Mouse (Mus musculus): ENCODE results near the gene Itpa. TPM values are rescaled to one million over a fixed set of nuclear protein-coding genes. Genes with fewer than 3 reads are reported as not detected.
A peak's percentile ranks its signal among the peaks of the same experiment; 100 is the strongest.

The Itpa gene
- polyA plus RNA-seq, 1 experiment, result 43.3 TPM

GRCm38 (mm10) chr2:130689011-130689410, 21.6 kb downstream of the Itpa start:
- WGBS, result 69% methylated on average over 2 of the region's 2 CpGs
- H3K36me3 ChIP-seq (ENCODE audit: control insufficient read depth, insufficient read depth, low read length), result no peaks in the 10 kb centered on the region
- no peaks in the 10 kb centered on the region for H3K4me1 ChIP-seq (replicated peaks; ENCODE audit: control insufficient read depth, insufficient read depth, low read length)
- no peak overlapping the region for H3K4me3 ChIP-seq (ENCODE audit: control insufficient read depth, insufficient read depth, low read length)
- no peaks in the 10 kb centered on the region for H3K27me3 ChIP-seq (ENCODE audit: control insufficient read depth, insufficient read depth, low read length)
- DNase-seq, result no peak
- H3K27ac ChIP-seq (ENCODE audit: control insufficient read depth, insufficient read depth, low read length), result no peak overlapping the region
- TF ChIP-seq CTCF (IDR thresholded peaks at IDR 0.05; ENCODE audit: borderline replicate concordance, control insufficient read depth, extremely low read depth, insufficient read depth, low read length, poor library complexity) (no peak), POLR2A (IDR thresholded peaks at IDR 0.05; ENCODE audit: control insufficient read depth, extremely low read depth, insufficient read depth, low read length, poor library complexity) (no peak)

- H3K27ac ChIP-seq (ENCODE audit: control insufficient read depth, insufficient read depth, low read length), result no peak overlapping the region
- DNase-seq, result no peak
- H3K27me3 ChIP-seq (ENCODE audit: control insufficient read depth, insufficient read depth, low read length), result no peaks in the 10 kb centered on the region; the same call in 1 of the 2 replicates
- no peak overlapping the region for H3K4me3 ChIP-seq (ENCODE audit: control insufficient read depth, insufficient read depth, low read length)
- no peak for TF ChIP-seq POLR2A (IDR thresholded peaks at IDR 0.05; ENCODE audit: control insufficient read depth, extremely low read depth, insufficient read depth, low read length, poor library complexity)
- no peak for TF ChIP-seq CTCF (IDR thresholded peaks at IDR 0.05; ENCODE audit: borderline replicate concordance, control insufficient read depth, extremely low read depth, insufficient read depth, low read length, poor library complexity)
- 70% methylated on average over 3 of the region's 3 CpGs for WGBS
- no peaks in the 10 kb centered on the region for H3K36me3 ChIP-seq (ENCODE audit: control insufficient read depth, insufficient read depth, low read length)
- peaks cover 13% of the 10 kb centered on the region for H3K4me1 ChIP-seq (replicated peaks; ENCODE audit: control insufficient read depth, insufficient read depth, low read length)
These were observed 26.2 kb downstream of the Itpa start for GRCm38 (mm10) chr2:130693563-130693962.

DNA sequence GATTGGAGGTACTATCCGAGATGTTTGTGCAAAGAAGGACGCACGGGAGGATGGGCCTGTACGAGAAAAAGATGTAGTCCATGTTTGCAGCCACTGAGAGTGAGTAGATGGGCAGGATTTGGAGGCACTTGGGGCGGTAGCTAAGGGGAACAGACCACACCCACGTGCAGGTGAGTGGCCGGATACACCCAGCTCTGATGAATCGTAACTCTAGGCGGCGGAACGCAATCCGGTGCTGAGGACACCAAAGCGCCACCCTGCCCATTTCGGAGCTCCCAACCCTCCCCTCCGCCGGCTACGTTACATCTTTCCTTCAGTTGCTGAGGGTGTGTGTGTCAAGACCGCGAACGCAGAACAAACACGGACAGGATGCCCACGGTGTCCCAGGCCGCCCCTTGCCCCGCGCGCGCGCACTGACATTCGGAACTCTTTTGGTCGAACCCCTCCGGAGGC, 29.3 kb downstream of the Itpa start:
- H3K27ac ChIP-seq (ENCODE audit: control insufficient read depth, insufficient read depth, low read length), result no peak overlapping the region
- 2% methylated on average over 31 of the region's 31 CpGs for WGBS
- H3K36me3 ChIP-seq (ENCODE audit: control insufficient read depth, insufficient read depth, low read length), result no peaks in the 10 kb centered on the region
- DNase-seq, result peak; percentile 11
- H3K27me3 ChIP-seq (ENCODE audit: control insufficient read depth, insufficient read depth, low read length), result no peaks in the 10 kb centered on the region; the same call in 1 of the 2 replicates
- H3K4me1 ChIP-seq (replicated peaks; ENCODE audit: control insufficient read depth, insufficient read depth, low read length), result peaks cover 13% of the 10 kb centered on the region
- H3K4me3 ChIP-seq (ENCODE audit: control insufficient read depth, insufficient read depth, low read length), result peak overlapping the region; percentile 41
- TF ChIP-seq CTCF (IDR thresholded peaks at IDR 0.05; ENCODE audit: borderline replicate concordance, control insufficient read depth, extremely low read depth, insufficient read depth, low read length, poor library complexity), result no peak
- no peak for TF ChIP-seq POLR2A (IDR thresholded peaks at IDR 0.05; ENCODE audit: control insufficient read depth, extremely low read depth, insufficient read depth, low read length, poor library complexity)

GRCm38 (mm10) chr2:130697153-130697810, 29.9 kb downstream of the Itpa start, which contains the start of gene Slc4a11:
Slc4a11 (minus strand) TSS chr2:130697519.
- peak; percentile 81 for DNase-seq
- H3K27ac ChIP-seq (ENCODE audit: control insufficient read depth, insufficient read depth, low read length), result no peak within 1 kb of the TSS
- H3K27me3 ChIP-seq (ENCODE audit: control insufficient read depth, insufficient read depth, low read length), result no peaks in the 10 kb centered on the region; the same call in 1 of the 2 replicates
- no peaks in the 10 kb centered on the region for H3K36me3 ChIP-seq (ENCODE audit: control insufficient read depth, insufficient read depth, low read length)
- WGBS, result under 1% methylated on average over 65 of the region's 65 CpGs
- TF ChIP-seq POLR2A (IDR thresholded peaks at IDR 0.05; ENCODE audit: control insufficient read depth, extremely low read depth, insufficient read depth, low read length, poor library complexity) (no peak), CTCF (IDR thresholded peaks at IDR 0.05; ENCODE audit: borderline replicate concordance, control insufficient read depth, extremely low read depth, insufficient read depth, low read length, poor library complexity) (no peak)
- peaks cover 13% of the 10 kb centered on the region for H3K4me1 ChIP-seq (replicated peaks; ENCODE audit: control insufficient read depth, insufficient read depth, low read length)
- peak within 1 kb of the TSS; percentile 41 for H3K4me3 ChIP-seq (ENCODE audit: control insufficient read depth, insufficient read depth, low read length)

DNA sequence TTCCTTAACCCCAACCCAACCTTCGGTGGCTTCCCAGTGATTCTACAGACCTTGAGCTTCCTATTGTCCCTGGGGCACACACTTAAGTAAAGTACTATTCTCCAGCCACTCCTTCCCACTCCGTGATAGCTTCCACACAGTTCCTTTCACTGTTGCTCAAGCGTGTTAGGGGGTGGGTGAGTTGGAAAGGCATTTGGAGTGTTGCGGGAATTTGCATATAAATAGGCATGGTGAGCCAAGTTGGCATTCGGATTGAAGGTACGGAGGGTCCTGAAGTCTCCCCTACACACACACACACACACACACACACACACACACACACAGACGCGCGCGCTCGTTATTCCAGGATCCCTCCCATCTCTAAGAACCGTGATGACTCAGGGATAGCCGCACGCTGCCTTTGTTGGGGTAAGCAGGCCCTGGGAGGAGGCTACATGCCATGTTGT, 30.4 kb downstream of the Itpa start:
- TF ChIP-seq CTCF (IDR thresholded peaks at IDR 0.05; ENCODE audit: borderline replicate concordance, control insufficient read depth, extremely low read depth, insufficient read depth, low read length, poor library complexity) (no peak), POLR2A (IDR thresholded peaks at IDR 0.05; ENCODE audit: control insufficient read depth, extremely low read depth, insufficient read depth, low read length, poor library complexity) (no peak)
- Histone ChIP-seq H3K36me3 (ENCODE audit: control insufficient read depth, insufficient read depth, low read length) (no peaks in the 10 kb centered on the region), H3K27me3 (ENCODE audit: control insufficient read depth, insufficient read depth, low read length) (no peaks in the 10 kb centered on the region; the same call in 1 of the 2 replicates), H3K27ac (ENCODE audit: control insufficient read depth, insufficient read depth, low read length) (no peak overlapping the region), H3K4me3 (ENCODE audit: control insufficient read depth, insufficient read depth, low read length) (peak overlapping the region; percentile 41), H3K4me1 (replicated peaks; ENCODE audit: control insufficient read depth, insufficient read depth, low read length) (peaks cover 13% of the 10 kb centered on the region)
- no peak for DNase-seq
- WGBS, result 57% methylated on average over 14 of the region's 14 CpGs

GRCm38 (mm10) chr2:130704040-130705001, 36.9 kb downstream of the Itpa start:
- DNase-seq, result no peak
- TF ChIP-seq CTCF (IDR thresholded peaks at IDR 0.05; ENCODE audit: borderline replicate concordance, control insufficient read depth, extremely low read depth, insufficient read depth, low read length, poor library complexity) (no peak), POLR2A (IDR thresholded peaks at IDR 0.05; ENCODE audit: control insufficient read depth, extremely low read depth, insufficient read depth, low read length, poor library complexity) (no peak)
- Histone ChIP-seq H3K27ac (ENCODE audit: control insufficient read depth, insufficient read depth, low read length) (no peak overlapping the region), H3K4me1 (replicated peaks; ENCODE audit: control insufficient read depth, insufficient read depth, low read length) (0 out of 2 replicates have a peak, but pooled peaks cover 4% of the 10 kb centered on the region), H3K36me3 (ENCODE audit: control insufficient read depth, insufficient read depth, low read length) (peaks cover 5% of the 10 kb centered on the region), H3K4me3 (ENCODE audit: control insufficient read depth, insufficient read depth, low read length) (no peak overlapping the region), H3K27me3 (ENCODE audit: control insufficient read depth, insufficient read depth, low read length) (no peaks in the 10 kb centered on the region)
- 91% methylated on average over 9 of the region's 9 CpGs for WGBS

All from thymus, adult 2 months (tissue).